Mouse (Mus musculus): ENCODE results near the gene Mturn.

Gene Mturn

GRCm38 (mm10) chr6:54727416-54727815 lies 46.0 kb downstream of the Mturn start:
- no peak for DNase-seq (ENCODE audit: extremely low read depth, low read depth, low spot score)

GRCm38 (mm10) chr6:54729451-54730105 lies 48.2 kb downstream of the Mturn start:
- no peak for DNase-seq (ENCODE audit: extremely low read depth, low read depth, low spot score)

- peak; percentile 59 for DNase-seq (ENCODE audit: extremely low read depth, low read depth, low spot score)
These were observed 50.3 kb downstream of the Mturn start for GRCm38 (mm10) chr6:54731726-54732125.

- DNase-seq (ENCODE audit: extremely low read depth, low read depth, low spot score) = no peak
These were observed 51.3 kb downstream of the Mturn start for GRCm38 (mm10) chr6:54732721-54733120.

- DNase-seq (ENCODE audit: extremely low read depth, low read depth, low spot score) = no peak
These were observed 54.7 kb downstream of the Mturn start for GRCm38 (mm10) chr6:54736126-54736525.

GRCm38 (mm10) chr6:54737255-54737654 lies 55.8 kb downstream of the Mturn start:
- DNase-seq (ENCODE audit: extremely low read depth, low read depth, low spot score) = no peak

GRCm38 (mm10) chr6:54737684-54738083 lies 56.3 kb downstream of the Mturn start:
- no peak for DNase-seq (ENCODE audit: extremely low read depth, low read depth, low spot score)

GRCm38 (mm10) chr6:54749056-54749455 lies 67.6 kb downstream of the Mturn start:
- no peak for DNase-seq (ENCODE audit: extremely low read depth, low read depth, low spot score)

GRCm38 (mm10) chr6:54751621-54752020 lies 70.2 kb downstream of the Mturn start:
- DNase-seq (ENCODE audit: extremely low read depth, low read depth, low spot score) = peak; percentile 47

- DNase-seq (ENCODE audit: extremely low read depth, low read depth, low spot score) = no peak
These were observed 70.7 kb downstream of the Mturn start for GRCm38 (mm10) chr6:54752076-54752475.
